Mouse (Mus musculus): ENCODE results near the gene Synpo2.

Synpo2 gene

DNA sequence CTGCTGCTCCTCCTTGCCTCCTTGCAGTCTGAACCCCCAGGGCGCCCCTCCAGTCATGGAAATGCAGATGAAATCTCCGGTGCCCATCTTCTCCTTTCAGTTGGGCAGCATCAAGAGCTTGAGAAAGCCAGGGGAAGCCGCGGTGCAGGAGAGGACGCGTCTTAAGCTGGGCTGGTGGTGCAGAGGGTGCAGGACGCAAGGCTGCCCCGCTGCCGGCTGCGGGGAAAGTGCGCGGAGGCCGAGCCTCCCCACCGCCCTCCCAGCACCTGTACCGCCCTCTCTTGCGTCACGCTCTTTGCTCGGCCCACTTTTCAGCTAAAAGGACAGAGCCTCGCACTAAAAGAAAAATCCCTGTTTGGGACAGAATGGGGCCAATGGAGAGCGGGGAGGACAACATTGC lies at the start of gene Synpo2:
Gene Synpo2, minus strand, starts transcription at position 229 of the 400 bp plus-strand sequence.
- DNase-seq, result peak; percentile 4 to 10

DNA sequence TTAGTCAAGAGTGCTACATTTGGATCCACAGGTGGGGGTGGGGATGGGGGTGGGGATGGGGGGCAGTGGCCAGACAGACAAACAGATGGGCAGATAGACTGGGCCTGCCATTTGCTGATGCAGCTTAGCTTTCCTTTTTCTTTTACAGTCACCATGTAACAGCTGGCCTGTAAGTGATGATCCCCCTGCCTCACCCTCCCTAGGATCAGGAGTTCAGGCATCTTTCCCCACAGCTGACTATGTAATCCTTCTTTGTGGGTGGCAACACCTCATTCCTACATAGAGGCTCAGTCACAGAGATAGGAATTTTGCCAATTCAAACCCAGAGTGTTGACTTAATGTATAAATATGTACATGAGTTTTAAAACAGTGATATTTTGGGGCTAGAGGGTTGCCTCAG lies 49.7 kb upstream of the Synpo2 start:
- DNase-seq, result no peak

DNA sequence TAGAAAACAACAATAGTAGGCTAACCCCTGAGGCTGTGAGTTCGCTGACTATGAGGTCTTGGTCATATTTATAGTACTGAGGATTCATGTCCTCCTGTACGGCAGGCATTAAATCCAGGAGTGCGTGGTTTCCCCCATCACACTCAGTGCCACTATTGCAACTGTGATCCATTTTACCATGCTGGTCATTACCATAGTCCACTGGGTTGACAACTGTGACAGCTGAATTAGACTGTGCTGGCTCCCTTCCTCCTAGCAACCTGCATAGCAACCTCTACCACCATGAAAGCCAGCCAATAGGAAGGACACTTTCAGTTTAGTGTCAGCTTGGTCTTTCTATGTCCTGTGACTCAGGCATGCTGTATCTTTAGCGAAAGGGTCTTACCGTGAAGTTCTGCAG lies 48.3 kb upstream of the Synpo2 start:
- no peak for DNase-seq

DNA sequence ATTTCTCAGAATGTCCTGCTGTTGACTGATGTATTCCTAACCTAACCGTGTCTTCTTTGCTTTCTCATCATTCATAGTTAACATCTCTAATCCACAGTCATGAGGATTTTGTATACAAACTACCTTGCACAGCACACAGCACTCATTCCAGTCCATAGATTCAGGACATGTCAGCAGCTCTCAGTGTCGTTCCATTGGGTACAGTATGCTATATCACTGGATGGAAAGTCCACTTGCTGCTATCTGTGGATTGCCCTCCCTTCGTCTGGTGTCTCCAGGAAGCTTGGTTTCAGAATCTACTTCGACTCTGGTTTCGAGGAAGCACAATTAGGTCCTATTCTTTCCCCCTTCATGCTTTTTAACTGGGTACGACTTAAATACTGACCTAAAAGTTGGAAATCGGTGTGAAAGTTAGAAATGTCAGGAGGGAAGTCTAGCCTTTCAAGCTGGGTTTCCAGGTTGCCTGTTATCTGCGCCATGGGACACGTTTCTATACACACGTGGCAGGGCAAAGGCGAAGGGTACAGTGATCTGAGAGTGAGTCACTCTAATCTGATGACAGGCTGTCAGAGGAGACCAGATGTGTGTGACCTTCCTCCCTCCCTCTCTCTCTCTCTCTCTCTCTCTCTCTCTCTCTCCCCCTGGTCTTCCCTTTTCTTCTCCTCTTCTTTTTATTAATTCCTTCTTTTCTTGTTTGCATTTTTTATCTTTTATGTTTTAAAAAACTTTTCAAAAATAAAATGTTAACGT lies 47.1 kb upstream of the Synpo2 start:
- no peak for DNase-seq

DNA sequence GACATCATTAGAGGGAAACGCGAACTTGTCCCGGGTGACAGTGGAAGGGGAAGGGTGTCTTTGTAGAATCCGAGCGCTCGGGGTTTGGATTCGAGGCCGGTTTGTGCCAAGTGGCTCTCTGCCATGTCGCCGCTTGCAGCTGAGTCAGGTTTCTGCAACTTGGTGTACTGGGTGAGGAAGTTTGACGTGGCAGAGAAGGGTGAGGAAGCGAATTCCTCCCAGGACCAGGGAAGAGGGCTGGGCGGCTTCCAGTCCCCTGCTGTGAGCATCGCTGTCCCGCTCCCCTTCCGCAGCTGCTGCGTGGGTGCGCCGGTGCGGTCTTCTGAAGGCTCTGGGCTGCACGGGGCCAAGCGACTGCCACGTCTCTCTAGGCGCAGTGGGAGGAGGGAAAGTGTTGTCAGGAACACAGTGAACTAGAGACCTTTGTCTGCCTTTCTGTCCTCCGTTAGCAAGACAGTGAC lies 31.8 kb upstream of the Synpo2 start:
- peak; percentile 48 to 55 for DNase-seq

DNA sequence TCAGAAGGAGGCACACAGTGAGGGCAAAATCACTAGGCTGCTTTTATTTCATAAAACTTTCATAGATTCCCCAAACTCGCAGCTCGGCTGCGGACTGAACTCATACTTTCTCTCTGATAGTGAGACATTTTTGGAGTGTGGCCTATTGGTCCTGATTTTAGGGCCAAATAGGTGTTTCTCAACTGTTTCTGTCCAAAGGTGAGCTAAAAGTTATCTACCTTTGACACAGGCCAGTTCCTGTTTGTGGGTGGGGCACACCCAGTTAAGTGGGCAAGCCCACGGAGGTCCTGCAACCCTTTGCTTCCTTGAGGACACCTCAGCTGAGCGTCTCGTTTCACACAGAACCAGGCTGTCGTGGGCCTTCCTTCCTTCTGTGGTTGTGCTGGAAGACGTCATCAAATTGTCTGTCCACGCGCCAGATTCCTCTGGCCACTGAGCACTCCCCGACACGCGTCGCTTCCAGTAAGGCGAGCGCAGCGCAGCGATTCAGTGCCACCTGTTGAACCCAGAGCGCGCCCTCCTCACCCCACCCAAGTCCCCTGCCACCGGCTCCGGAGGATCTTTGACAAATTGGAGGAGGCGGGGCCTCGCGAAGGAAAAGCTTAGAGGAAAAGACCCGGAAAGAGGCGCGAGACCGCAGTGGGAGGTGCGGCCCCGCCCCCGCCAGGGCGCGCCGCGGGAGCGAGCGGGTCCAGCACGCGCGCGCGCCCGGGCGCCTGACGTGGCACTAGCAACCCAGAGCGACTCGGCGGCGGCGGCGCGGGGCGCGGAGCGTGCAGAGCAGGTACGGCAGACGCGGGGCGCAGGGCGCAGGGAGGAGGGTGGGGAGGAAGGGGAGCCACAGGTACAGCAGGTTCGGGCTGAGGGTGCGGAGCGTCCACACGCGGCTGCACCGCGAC lies 31.1 kb upstream of the Synpo2 start, which contains the start of gene Sec24d:
Gene Sec24d, plus strand, starts transcription at position 703 of the 899 bp plus-strand sequence.
- peak; percentile 90 to 94 for DNase-seq

DNA sequence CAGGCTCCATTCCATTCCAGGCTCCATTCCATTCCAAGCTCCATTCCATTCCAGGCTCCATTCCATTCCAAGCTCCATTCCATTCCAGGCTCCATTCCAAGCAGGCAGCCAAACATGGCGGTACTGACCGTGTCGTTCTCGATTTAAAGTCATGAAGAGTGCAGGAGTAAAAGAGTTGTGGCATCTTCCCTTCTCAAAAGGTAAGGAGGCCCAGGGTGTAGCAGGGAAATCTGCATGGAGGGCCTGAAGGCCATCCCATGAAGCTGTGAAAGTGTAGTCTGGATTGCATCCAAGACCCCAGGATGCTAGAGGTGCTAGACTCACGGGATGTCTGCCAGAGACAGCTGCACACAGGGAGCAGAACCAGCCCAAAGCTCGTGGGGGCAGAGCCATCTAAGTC lies 28.8 kb upstream of the Synpo2 start:
- no peak for DNase-seq

DNA sequence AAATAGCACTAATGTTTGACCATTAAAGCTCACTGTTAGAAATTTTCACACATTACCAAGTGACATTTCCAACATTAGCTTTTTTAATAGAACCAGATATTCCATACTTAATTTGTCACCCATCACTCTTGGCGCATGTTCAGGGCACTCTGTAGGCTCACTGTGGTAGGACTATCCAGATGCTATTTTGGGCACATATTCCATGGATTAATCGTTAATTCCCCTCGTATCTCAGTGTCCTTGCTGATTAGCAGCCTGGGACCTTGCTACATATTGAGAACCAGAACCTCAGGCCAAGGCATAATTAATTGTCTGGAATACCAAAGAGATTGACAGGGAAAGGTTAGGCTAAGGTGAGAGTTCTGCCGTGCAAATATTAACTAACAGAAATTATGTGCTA lies 22.8 kb upstream of the Synpo2 start:
- DNase-seq, result no peak

DNA sequence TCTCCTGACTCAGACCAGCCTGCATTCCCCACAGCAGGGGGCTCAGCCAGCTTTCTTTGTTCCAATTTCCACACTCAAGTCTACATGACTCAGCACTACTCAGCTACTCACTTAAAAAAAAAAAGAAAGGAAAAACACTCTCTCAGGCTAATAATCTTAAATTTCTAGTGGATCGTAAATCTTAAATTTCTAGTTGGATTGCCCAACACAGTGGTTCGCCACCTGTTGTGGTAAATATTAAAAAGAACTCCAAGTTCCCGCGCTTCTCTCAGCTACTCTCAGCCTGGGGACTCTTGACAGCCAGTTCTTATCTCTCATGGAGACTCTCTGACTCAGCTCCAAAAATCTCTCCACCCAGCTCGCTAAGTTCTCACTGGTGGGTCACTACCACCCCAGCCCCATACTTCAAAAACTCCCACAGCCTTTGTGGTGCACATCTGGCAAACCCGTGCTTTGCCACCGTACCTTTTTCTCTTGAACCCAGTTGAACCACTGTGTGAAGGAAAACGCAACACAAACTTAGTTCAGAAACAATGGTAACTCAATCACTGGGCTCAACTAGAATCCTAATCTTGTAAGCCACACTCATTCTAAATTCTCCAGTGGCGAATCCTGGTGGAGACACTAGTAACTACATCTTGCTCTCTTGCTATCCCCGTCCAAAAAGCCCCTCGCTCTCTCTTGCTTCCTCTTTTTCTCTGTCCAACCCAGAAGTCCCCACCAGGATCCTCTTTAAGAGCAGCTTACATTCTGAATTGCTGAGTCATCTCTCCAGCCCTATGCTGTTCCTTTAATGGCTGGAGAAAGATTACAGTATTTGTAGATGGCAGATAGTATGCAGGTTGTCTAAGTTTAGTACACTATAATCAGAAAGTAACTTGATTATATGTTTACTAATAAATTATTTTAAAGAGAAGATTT lies 20.5 kb upstream of the Synpo2 start:
- no peak for DNase-seq

DNA sequence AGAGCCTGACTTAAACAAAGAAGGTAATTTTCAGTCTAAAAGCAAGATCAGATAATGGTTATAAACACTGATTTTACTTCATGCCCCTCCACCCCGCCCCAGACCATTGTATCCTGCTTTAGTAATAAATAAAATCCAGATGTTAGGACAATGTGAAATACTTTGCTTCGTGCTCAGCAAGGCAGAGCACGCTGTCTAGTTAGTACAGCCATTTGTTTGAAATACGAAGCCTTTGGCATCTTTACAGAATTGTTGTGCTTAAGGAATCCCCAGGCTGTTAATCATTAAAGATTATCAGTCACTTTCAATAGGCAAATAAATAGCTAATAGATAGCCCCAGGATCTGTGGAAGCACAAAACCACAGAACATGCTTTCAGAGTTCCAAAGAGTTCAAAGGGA lies 9.7 kb upstream of the Synpo2 start:
- no peak for DNase-seq

DNA sequence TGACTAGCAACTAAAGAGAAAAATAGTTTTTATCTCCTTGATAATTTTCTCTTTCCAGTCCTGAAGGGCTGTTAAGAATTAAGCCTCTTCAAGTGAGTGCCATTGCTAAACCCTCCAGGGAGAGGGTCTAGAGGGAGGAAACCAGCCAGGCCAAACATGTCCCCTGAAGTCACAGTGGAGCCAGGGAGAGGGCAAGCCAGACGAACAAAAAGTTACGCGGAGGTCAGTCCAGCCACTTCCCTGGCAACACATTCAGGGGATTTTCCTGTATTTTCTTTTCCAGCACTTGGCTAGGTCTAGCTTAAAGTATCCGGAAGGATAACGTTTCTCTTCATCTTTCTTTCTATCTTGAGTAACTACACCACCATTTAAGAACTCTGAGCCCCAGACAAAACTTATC lies 8.4 kb upstream of the Synpo2 start:
- no peak for DNase-seq

DNA sequence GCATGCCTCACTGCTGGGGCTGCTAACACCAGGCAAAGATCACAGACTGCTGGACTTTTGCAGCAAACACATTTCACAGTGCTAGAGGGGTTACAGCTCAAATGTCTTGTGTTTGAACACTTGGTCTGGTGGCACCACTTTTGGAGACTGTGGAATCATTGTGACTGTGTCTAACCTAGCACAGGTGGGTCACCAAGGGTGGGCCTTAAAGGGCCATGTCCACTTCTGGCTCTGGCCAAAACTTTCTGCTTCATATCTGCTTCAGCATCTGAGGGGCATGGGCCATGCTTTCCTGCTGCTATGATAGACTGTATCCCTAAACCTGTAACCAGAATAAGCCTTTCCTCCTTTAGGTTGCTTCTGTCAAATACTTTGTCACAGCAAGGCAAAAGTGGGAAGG lies 1.5 kb upstream of the Synpo2 start:
- no peak for DNase-seq

DNA sequence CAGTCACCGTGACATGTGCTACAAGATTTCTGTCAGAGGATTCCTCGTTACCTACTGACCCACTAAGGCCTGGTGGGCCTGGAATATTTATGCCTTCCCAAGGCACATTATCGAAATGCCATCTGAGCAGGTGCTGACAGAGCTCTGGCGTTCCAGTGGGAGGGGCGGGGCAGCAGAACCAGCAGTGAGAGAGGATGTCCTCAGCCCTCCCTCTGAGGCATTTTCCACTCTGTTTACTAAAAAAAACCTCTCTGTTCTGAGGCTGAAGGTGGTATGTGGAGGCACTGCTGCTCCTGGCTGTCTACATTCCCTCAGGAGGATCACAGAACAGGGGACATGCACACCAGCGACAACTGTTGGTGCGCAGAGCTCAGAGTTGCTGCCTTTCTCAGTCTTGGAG lies 1.1 kb upstream of the Synpo2 start:
- no peak for DNase-seq

DNA sequence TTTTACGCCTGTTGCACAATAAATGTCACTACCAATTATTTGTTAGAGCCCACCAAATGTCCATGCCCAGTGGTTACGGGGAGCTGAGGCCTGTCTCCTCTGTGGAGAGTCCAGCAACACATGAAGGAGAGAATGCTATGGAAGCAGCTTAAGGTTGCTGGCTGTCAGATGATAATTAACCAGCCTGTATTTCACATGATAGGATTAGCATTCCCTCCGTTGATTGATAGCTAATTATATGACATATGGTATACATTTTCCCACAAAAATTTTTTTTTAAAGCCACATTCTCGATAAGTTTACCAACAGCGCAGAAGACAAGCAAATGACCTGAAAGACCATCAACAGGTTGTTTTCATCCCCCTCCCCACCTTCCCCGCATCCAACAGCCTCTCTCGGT lies 454 bp downstream of the Synpo2 start:
- DNase-seq, result no peak

DNA sequence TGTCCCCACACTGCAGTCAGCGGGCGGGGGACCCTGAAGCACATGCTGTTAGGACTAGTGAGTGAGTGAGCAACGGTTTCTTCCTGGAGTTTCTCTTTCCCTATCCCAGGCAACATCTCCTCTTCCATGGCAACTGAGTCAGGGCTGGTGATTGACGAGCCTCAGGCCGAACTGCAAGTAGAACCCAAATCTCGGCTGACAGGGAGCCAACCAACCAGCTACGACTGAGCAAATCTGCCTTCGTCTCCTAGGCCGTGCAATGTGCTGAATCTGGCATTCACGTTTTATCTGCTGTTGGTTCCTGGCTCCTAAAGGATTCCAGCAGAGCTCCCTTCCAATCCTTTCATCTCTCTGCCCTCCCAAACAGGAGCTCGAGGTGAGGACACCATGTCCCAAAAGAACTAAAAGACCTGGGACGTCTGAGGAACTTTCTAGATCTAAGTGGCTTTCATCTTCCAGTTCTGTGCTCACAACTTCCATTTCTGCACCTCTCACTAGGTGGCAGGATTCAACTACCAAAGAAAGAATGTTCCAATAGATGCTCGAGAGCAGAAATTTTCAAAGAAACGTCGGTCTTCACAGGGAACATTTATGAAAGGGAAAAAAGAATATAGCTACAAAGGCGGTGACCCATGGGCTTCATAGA lies 1.6 kb downstream of the Synpo2 start:
- no peak for DNase-seq

DNA sequence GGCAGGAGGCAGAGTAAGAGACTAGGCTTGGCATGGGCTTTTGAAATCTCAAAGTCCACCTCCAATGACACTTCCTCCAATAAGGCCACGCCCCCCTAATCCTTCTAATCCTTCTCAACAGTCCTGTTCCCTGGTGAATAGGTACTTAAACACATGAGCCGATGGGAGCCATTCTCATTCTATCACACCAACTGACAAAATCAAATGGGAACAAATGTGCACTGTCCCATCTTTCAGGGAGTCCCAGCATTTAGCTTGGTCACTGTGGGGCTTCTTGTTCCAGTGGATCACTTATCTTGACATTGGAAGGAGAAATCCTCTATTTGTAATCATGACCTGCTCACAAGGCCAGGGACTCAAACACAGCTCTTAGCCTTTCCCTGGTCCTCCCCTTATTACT lies 4.3 kb downstream of the Synpo2 start:
- no peak for DNase-seq

DNA sequence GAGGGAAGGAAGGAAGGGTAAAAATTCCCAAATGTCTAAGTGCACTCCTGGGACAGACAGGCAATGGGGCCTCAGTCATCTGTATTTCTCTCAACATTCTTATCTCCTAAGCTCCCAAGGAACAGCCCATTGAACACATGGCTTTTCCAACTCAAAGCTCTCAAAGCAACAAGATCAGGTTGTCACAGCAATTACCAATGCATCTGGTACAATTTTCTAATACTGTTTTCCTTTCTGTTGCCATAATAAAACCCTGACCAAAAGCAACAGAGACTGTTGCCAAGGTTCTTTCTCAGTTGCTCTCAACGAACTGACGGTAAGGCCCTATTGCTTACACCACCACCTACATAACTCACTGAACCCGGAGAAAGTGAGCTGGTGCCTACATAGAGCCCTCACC lies 8.7 kb downstream of the Synpo2 start:
- no peak for DNase-seq

DNA sequence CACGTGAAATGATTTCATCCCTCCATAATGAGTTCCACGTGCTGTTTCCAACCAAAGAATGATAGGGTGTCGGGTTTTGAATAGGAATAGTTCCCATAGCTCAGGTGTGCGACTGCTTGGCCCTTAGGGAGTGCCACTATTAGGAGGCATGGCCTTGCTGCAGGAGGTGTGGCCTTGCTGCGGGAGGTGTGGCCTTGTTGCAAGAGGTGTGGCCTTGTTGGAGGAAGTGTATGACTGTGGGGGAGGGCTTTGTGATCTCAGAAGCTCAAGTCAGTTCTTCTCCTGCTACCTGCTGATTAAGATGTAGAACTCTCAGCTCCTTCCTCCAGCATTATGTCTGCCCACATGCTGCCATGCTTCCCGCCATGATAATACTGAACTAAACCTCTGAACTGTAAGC lies 17.3 kb downstream of the Synpo2 start:
- peak in 1 of 2 experiments; percentile 6 for DNase-seq

DNA sequence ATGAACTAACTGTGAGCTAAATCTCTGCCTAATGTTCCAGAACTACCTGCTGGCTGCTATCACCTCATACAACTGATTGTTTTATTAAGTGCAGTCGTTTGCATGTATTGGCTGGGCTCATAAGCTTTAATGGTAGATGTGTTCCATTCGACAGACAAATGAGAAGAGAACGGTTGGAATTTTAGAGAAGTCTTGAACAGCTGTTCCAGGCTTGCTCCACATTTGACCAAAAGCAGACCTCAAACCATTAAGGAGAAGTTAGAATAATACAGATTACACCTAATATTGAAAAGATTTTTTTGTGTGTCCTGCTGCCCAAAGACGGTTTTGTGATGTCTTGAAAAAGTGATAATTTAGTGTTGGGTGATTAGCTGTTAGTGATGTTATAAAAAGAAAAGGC lies 27.1 kb downstream of the Synpo2 start:
- DNase-seq, result no peak

DNA sequence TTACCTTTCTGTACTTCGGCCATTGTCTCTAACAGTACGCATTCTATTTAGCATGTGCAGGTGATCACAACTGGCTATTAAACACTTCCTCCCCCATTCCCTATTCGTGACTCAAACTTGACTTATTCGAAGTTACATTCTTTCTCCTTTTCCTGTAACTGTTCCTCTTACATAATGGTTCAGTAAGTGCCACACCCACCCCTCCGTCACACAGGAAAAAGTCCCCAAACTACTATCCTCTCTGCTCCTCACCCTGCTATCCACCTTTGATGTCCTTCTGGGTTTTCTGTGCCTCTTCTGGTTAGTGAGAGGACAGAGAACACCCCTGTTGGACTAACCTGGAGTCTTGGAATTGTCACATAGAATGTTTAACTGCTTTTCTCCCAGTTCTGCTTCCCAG lies 28.6 kb downstream of the Synpo2 start:
- no peak for DNase-seq

DNA sequence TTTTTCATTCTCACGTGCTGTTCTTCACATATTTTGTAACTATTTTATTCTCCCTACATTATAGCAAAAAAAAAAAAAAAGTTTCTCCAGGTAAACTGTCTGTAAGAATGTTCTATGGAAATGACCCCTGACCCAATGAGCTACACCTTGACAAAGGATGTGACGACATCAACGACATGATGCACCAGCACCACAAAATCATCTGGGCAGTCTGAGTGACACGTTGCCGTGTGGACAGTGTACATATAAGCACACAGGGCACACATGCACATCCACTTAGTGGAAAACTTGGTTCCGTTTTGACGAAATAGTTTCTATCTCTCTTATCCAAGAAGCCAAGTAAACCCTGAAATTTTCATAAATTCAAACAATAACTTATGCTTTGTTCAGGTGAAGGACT lies 30.5 kb downstream of the Synpo2 start:
- no peak for DNase-seq

DNA sequence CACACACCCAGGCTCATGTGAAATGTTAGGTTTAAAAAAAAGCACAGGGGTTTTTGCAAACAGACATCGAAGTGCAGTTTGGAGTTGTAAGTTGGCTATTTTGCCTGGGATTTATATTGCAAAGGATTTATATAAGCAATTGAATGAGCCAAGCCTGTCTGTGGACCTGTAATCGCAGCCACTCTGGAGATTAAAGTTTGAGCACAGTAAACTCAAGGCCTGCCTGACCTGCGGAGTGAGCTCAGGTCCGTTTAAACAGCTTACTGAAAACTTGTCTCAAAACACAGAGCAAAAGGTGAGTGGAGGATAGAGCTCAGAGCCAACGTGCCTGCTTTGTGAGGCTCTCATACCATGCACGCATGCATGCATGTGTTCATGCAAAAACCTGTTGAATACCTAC lies 30.9 kb downstream of the Synpo2 start:
- DNase-seq, result no peak

Measured in thymus, postnatal 36 days (tissue).